Mouse (Mus musculus): ENCODE measurements around the gene Ap3b1. TPM values are rescaled to one million over a fixed set of nuclear protein-coding genes. Genes with fewer than 3 reads are reported as not detected.

Ap3b1 gene
- polyA plus RNA-seq, 1 experiment from 2014 or later = 40.9 TPM

- Histone ChIP-seq H3K4me1 (replicated peaks; ENCODE audit: control insufficient read depth, insufficient read depth, low read length) (no peaks in the 10 kb centered on the region), H3K27ac (ENCODE audit: low read depth, low read length) (no peak overlapping the region), H3K9me3 (ENCODE audit: control insufficient read depth, low read length) (no peaks in the 10 kb centered on the region), H3K4me2 (replicated peaks; ENCODE audit: low read depth, low read length) (no peak overlapping the region), H3K36me3 (ENCODE audit: control insufficient read depth, insufficient read depth, low read length) (no peaks in the 10 kb centered on the region), H3K27me3 (ENCODE audit: control insufficient read depth, insufficient read depth, low read length) (no peaks in the 10 kb centered on the region), H3K9ac (ENCODE audit: low read depth, low read length) (no peak overlapping the region), H3K4me3 (ENCODE audit: low read depth, low read length) (no peak overlapping the region)
- DNase-seq (ENCODE audit: low spot score) (no peak), ATAC-seq (ENCODE audit: low FRiP score) (no peak)
- 76% methylated on average over 8 of the region's 8 CpGs for whole genome bisulfite sequencing
Measured at GRCm38 (mm10) chr13:94381829-94382675, 23.3 kb downstream of the Ap3b1 start.

GRCm38 (mm10) chr13:94384931-94385570 is 26.3 kb downstream of the Ap3b1 start:
- H3K9me3 ChIP-seq (ENCODE audit: control insufficient read depth, low read length) = no peaks in the 10 kb centered on the region
- no peak overlapping the region for H3K4me3 ChIP-seq (ENCODE audit: low read depth, low read length)
- no peak overlapping the region for H3K27ac ChIP-seq (ENCODE audit: low read depth, low read length)
- WGBS = 92% methylated on average over 3 of the region's 3 CpGs
- no peaks in the 10 kb centered on the region for H3K36me3 ChIP-seq (ENCODE audit: control insufficient read depth, insufficient read depth, low read length)
- DNase-seq (ENCODE audit: low spot score) (no peak), ATAC-seq (ENCODE audit: low FRiP score) (no peak)
- no peaks in the 10 kb centered on the region for H3K27me3 ChIP-seq (ENCODE audit: control insufficient read depth, insufficient read depth, low read length)
- H3K4me1 ChIP-seq (replicated peaks; ENCODE audit: control insufficient read depth, insufficient read depth, low read length) = no peaks in the 10 kb centered on the region
- H3K4me2 ChIP-seq (replicated peaks; ENCODE audit: low read depth, low read length) = no peak overlapping the region
- no peak overlapping the region for H3K9ac ChIP-seq (ENCODE audit: low read depth, low read length)

- Histone ChIP-seq H3K4me1 (replicated peaks; ENCODE audit: control insufficient read depth, insufficient read depth, low read length) (no peaks in the 10 kb centered on the region), H3K9me3 (ENCODE audit: control insufficient read depth, low read length) (no peaks in the 10 kb centered on the region), H3K27me3 (ENCODE audit: control insufficient read depth, insufficient read depth, low read length) (no peaks in the 10 kb centered on the region), H3K9ac (ENCODE audit: low read depth, low read length) (no peak overlapping the region), H3K36me3 (ENCODE audit: control insufficient read depth, insufficient read depth, low read length) (no peaks in the 10 kb centered on the region), H3K27ac (ENCODE audit: low read depth, low read length) (no peak overlapping the region), H3K4me3 (ENCODE audit: low read depth, low read length) (no peak overlapping the region), H3K4me2 (replicated peaks; ENCODE audit: low read depth, low read length) (no peak overlapping the region)
- ATAC-seq (ENCODE audit: low FRiP score) (no peak), DNase-seq (ENCODE audit: low spot score) (no peak)
- 89% methylated on average over 3 of the region's 3 CpGs for WGBS
Measured at GRCm38 (mm10) chr13:94388566-94388965, 29.8 kb downstream of the Ap3b1 start.

GRCm38 (mm10) chr13:94389541-94389940 is 30.8 kb downstream of the Ap3b1 start:
- H3K9me3 ChIP-seq (ENCODE audit: control insufficient read depth, low read length) = no peaks in the 10 kb centered on the region
- ATAC-seq (ENCODE audit: low FRiP score) (no peak), DNase-seq (ENCODE audit: low spot score) (no peak)
- no peaks in the 10 kb centered on the region for H3K4me1 ChIP-seq (replicated peaks; ENCODE audit: control insufficient read depth, insufficient read depth, low read length)
- H3K36me3 ChIP-seq (ENCODE audit: control insufficient read depth, insufficient read depth, low read length) = no peaks in the 10 kb centered on the region
- H3K4me3 ChIP-seq (ENCODE audit: low read depth, low read length) = no peak overlapping the region
- no peak overlapping the region for H3K9ac ChIP-seq (ENCODE audit: low read depth, low read length)
- H3K27me3 ChIP-seq (ENCODE audit: control insufficient read depth, insufficient read depth, low read length) = no peaks in the 10 kb centered on the region
- 91% methylated on average over 2 of the region's 2 CpGs for WGBS
- no peak overlapping the region for H3K27ac ChIP-seq (ENCODE audit: low read depth, low read length)
- no peak overlapping the region for H3K4me2 ChIP-seq (replicated peaks; ENCODE audit: low read depth, low read length)

- 96% methylated on average over 5 of the region's 5 CpGs for WGBS
Measured at GRCm38 (mm10) chr13:94392282-94392681, 33.5 kb downstream of the Ap3b1 start.

GRCm38 (mm10) chr13:94394486-94394885 is 35.7 kb downstream of the Ap3b1 start:
- Histone ChIP-seq H3K27me3 (ENCODE audit: control insufficient read depth, insufficient read depth, low read length) (no peaks in the 10 kb centered on the region), H3K9ac (ENCODE audit: low read depth, low read length) (no peak overlapping the region), H3K4me1 (replicated peaks; ENCODE audit: control insufficient read depth, insufficient read depth, low read length) (no peaks in the 10 kb centered on the region), H3K4me3 (ENCODE audit: low read depth, low read length) (no peak overlapping the region), H3K27ac (ENCODE audit: low read depth, low read length) (no peak overlapping the region), H3K4me2 (replicated peaks; ENCODE audit: low read depth, low read length) (no peak overlapping the region), H3K9me3 (ENCODE audit: control insufficient read depth, low read length) (no peaks in the 10 kb centered on the region), H3K36me3 (ENCODE audit: control insufficient read depth, insufficient read depth, low read length) (no peaks in the 10 kb centered on the region)
- DNase-seq (ENCODE audit: low spot score) (no peak), ATAC-seq (ENCODE audit: low FRiP score) (no peak)
- 85% methylated on average over 9 of the region's 9 CpGs for WGBS

More at GRCm38 (mm10) chr13:94392282-94392681, 33.5 kb downstream of the Ap3b1 start:
- Histone ChIP-seq H3K4me2 (replicated peaks; ENCODE audit: low read depth, low read length) (no peak overlapping the region), H3K9me3 (ENCODE audit: control insufficient read depth, low read length) (no peaks in the 10 kb centered on the region), H3K36me3 (ENCODE audit: control insufficient read depth, insufficient read depth, low read length) (no peaks in the 10 kb centered on the region), H3K27me3 (ENCODE audit: control insufficient read depth, insufficient read depth, low read length) (no peaks in the 10 kb centered on the region), H3K9ac (ENCODE audit: low read depth, low read length) (no peak overlapping the region), H3K4me1 (replicated peaks; ENCODE audit: control insufficient read depth, insufficient read depth, low read length) (no peaks in the 10 kb centered on the region), H3K27ac (ENCODE audit: low read depth, low read length) (no peak overlapping the region), H3K4me3 (ENCODE audit: low read depth, low read length) (no peak overlapping the region)
- no peak for DNase-seq (ENCODE audit: low spot score)
- ATAC-seq (ENCODE audit: low FRiP score) = no peak

- WGBS = 90% methylated on average over 8 of the region's 8 CpGs
- no peak overlapping the region for H3K9ac ChIP-seq (ENCODE audit: low read depth, low read length)
- H3K4me1 ChIP-seq (replicated peaks; ENCODE audit: control insufficient read depth, insufficient read depth, low read length) = no peaks in the 10 kb centered on the region
- no peak overlapping the region for H3K4me2 ChIP-seq (replicated peaks; ENCODE audit: low read depth, low read length)
- no peak for ATAC-seq (ENCODE audit: low FRiP score)
- no peak overlapping the region for H3K4me3 ChIP-seq (ENCODE audit: low read depth, low read length)
- no peaks in the 10 kb centered on the region for H3K36me3 ChIP-seq (ENCODE audit: control insufficient read depth, insufficient read depth, low read length)
- H3K27ac ChIP-seq (ENCODE audit: low read depth, low read length) = no peak overlapping the region
- no peaks in the 10 kb centered on the region for H3K9me3 ChIP-seq (ENCODE audit: control insufficient read depth, low read length)
- DNase-seq (ENCODE audit: low spot score) = no peak
- H3K27me3 ChIP-seq (ENCODE audit: control insufficient read depth, insufficient read depth, low read length) = no peaks in the 10 kb centered on the region
Measured at GRCm38 (mm10) chr13:94395763-94396162, 37.0 kb downstream of the Ap3b1 start.

- DNase-seq (ENCODE audit: low spot score) = no peak
- 93% methylated on average over 10 of the region's 10 CpGs for WGBS
Measured at GRCm38 (mm10) chr13:94396392-94396920, 37.7 kb downstream of the Ap3b1 start.

More at GRCm38 (mm10) chr13:94396392-94396920, 37.7 kb downstream of the Ap3b1 start:
- no peaks in the 10 kb centered on the region for H3K9me3 ChIP-seq (ENCODE audit: control insufficient read depth, low read length)
- H3K4me2 ChIP-seq (replicated peaks; ENCODE audit: low read depth, low read length) = no peak overlapping the region
- H3K4me1 ChIP-seq (replicated peaks; ENCODE audit: control insufficient read depth, insufficient read depth, low read length) = no peaks in the 10 kb centered on the region
- H3K9ac ChIP-seq (ENCODE audit: low read depth, low read length) = no peak overlapping the region
- H3K36me3 ChIP-seq (ENCODE audit: control insufficient read depth, insufficient read depth, low read length) = no peaks in the 10 kb centered on the region
- H3K27me3 ChIP-seq (ENCODE audit: control insufficient read depth, insufficient read depth, low read length) = no peaks in the 10 kb centered on the region
- no peak for ATAC-seq (ENCODE audit: low FRiP score)
- no peak overlapping the region for H3K27ac ChIP-seq (ENCODE audit: low read depth, low read length)
- no peak overlapping the region for H3K4me3 ChIP-seq (ENCODE audit: low read depth, low read length)

Measured in hindbrain, embryonic 11.5 days (tissue).